Mouse (Mus musculus): ENCODE data around the gene Tmem218.

DNA sequence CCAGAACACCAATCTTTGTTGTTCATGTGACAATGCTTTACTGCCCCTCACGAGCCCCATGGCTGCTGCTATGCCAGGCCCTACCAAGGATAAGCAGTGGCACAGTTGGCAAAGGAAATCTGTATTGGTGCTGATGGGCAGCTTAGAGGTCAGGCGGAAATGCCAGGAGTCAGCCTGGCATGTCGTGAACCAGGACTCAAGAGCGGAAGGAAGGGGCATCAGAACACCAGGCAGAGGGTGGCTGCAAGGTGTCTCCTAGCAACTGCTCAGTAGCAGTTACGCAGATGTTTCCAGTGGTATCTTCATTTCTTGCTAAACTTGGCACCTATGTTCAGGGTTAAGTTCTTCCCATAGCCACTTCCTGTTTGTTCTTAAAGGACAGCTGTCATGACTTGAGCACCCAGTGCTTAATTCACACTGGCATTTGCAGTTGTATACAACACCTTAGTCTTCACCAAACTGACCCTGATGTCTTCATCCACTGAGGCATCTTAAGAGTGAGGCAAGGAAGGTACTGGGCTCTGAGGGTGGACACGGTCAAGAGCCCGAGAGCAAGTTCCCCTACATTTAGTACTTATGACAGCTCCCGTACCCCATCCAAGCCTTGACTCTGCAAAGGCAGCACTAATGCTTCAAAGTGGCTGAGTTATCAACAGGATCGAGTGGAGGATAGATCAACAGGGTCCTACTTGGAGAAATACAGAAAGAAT, 22.6 kb downstream of the Tmem218 start:
- no peak for TF ChIP-seq NELFE (IDR thresholded peaks at IDR 0.05; ENCODE audit: low read depth, low read length)
- TF ChIP-seq POLR2A (IDR thresholded peaks at IDR 0.05; ENCODE audit: control insufficient read depth in 1 of 2, insufficient read depth in 1 of 2, low read depth in 1 of 2, low read length in 2 of 2, poor library complexity in 1 of 2): no peak
- TF ChIP-seq CTCF (IDR thresholded peaks at IDR 0.05 in 2 of 3, conservative IDR thresholded peaks at IDR 0.05 in 1 of 3; ENCODE audit: control insufficient read depth in 1 of 3, insufficient read depth in 1 of 3, low read depth in 2 of 3, low read length in 3 of 3, poor library complexity in 1 of 3, severe bottlenecking in 1 of 3): no peak
- no peak for TF ChIP-seq SMC3 (IDR thresholded peaks at IDR 0.05; ENCODE audit: low read depth, low read length)
- no peak for TF ChIP-seq POLR2AphosphoS2 (IDR thresholded peaks at IDR 0.05; ENCODE audit: low read length)
- TF ChIP-seq ZMIZ1 (IDR thresholded peaks at IDR 0.05; ENCODE audit: low read depth, low read length): no peak
- no peak for TF ChIP-seq USF1 (IDR thresholded peaks at IDR 0.05; ENCODE audit: low read depth, low read length)
- TF ChIP-seq JUND (IDR thresholded peaks at IDR 0.05; ENCODE audit: low read depth, low read length): no peak
- no peak for TF ChIP-seq TCF12 (IDR thresholded peaks at IDR 0.05; ENCODE audit: low read depth, low read length)
- no peak for TF ChIP-seq EP300 (IDR thresholded peaks at IDR 0.05; ENCODE audit: low read depth in 1 of 2, low read length in 2 of 2)
- no peak for TF ChIP-seq MYC (IDR thresholded peaks at IDR 0.05; ENCODE audit: low read depth, low read length)
- TF ChIP-seq ZKSCAN1 (IDR thresholded peaks at IDR 0.05; ENCODE audit: low read depth, low read length): no peak
